Mouse (Mus musculus): ENCODE results near the gene Vsx1. TPM values are rescaled to one million over a fixed set of nuclear protein-coding genes. Genes with fewer than 3 reads are reported as not detected.

The Vsx1 gene
- polyA plus RNA-seq, 1 experiment from 2014 or later, result not detected

DNA sequence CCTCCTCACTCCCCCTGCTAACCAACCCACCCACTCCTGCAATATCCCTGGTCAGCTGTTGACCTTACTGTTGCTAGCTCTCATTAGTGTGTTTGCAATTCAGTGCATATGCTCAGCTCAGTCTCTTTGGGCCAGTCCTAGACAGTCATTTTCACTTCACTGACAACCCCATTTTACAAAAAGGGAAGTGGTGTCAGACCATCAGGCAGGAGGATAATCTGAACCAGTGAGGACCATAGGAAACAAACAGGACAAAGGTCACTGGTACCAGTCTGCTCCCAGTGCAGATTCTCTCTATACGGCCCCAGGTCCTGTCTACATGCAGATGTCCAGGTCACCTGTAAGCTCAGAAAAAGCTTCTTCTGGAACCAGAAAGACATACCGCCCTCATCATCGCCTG lies 33.0 kb downstream of the Vsx1 start:
- peaks cover 3% of the 10 kb centered on the region; the same call in 1 of the 2 replicates for H3K9me3 ChIP-seq
- H3K27ac ChIP-seq, result no peak overlapping the region
- H3K9ac ChIP-seq (replicated peaks), result no peak overlapping the region
- H3K36me3 ChIP-seq, result no peaks in the 10 kb centered on the region
- 86% methylated on average over 3 of the region's 3 CpGs for WGBS
- no peaks in the 10 kb centered on the region for H3K27me3 ChIP-seq
- no peak for ATAC-seq (ENCODE audit: insufficient number of reproducible peaks, insufficient read depth, low FRiP score, low TSS enrichment, low read depth)
- H3K4me1 ChIP-seq (replicated peaks), result peaks cover 5% of the 10 kb centered on the region; the same call in 1 of the 2 replicates
- no peak overlapping the region for H3K4me2 ChIP-seq
- no peak overlapping the region for H3K4me3 ChIP-seq (replicated peaks)

DNA sequence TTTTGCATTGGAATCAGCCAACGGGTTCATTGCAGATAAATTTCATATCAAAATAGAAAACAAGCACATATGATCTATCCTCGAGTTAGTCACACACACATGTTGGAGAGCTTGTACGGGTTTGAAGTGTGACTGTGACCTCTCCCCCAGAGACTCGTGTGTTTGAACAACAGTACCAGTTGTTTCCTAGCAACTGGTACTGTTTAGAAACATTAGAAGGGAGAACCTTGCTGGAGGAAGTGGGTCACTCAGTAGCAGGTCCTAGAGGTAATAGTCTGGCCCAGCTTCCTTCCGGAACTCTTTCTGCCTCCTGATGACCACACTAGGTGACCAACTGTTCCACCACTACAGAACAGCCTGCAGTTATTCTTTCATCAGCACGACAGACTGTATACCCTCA lies 33.9 kb downstream of the Vsx1 start:
- ATAC-seq (ENCODE audit: insufficient number of reproducible peaks, insufficient read depth, low FRiP score, low TSS enrichment, low read depth), result no peak
- H3K27ac ChIP-seq, result no peak overlapping the region
- WGBS, result 80% methylated on average over 6 of the region's 6 CpGs
- H3K36me3 ChIP-seq, result no peaks in the 10 kb centered on the region
- H3K9ac ChIP-seq (replicated peaks), result no peak overlapping the region
- H3K27me3 ChIP-seq, result no peaks in the 10 kb centered on the region
- peaks cover 3% of the 10 kb centered on the region; the same call in 1 of the 2 replicates for H3K9me3 ChIP-seq
- no peak overlapping the region for H3K4me2 ChIP-seq
- H3K4me3 ChIP-seq (replicated peaks), result no peak overlapping the region
- H3K4me1 ChIP-seq (replicated peaks), result peaks cover 10% of the 10 kb centered on the region

DNA sequence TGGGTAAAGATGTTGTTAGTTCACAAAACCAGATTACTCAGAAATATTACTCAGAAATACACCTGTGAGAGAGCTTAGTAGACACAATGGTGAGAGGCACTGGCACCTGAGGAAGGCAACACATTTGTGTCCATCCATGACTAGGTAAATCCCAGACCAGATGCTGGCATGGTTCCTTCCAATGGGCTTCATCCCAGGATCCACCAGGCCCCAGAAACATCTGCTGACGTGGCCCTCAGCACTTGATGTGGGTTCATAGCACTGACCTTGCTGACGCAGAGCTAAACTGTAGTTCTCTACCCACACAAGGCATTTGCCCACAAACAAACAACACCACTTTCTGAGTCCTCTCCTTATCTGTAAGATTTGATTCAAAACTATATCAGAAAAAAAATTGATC lies 34.3 kb downstream of the Vsx1 start:
- Histone ChIP-seq H3K4me3 (replicated peaks) (no peak overlapping the region), H3K27me3 (no peaks in the 10 kb centered on the region), H3K36me3 (no peaks in the 10 kb centered on the region), H3K4me1 (replicated peaks) (peaks cover 11% of the 10 kb centered on the region), H3K9me3 (peaks cover 3% of the 10 kb centered on the region; the same call in 1 of the 2 replicates), H3K9ac (replicated peaks) (no peak overlapping the region), H3K27ac (no peak overlapping the region), H3K4me2 (no peak overlapping the region)
- WGBS, result 87% methylated on average over 2 of the region's 2 CpGs
- no peak for ATAC-seq (ENCODE audit: insufficient number of reproducible peaks, insufficient read depth, low FRiP score, low TSS enrichment, low read depth)

DNA sequence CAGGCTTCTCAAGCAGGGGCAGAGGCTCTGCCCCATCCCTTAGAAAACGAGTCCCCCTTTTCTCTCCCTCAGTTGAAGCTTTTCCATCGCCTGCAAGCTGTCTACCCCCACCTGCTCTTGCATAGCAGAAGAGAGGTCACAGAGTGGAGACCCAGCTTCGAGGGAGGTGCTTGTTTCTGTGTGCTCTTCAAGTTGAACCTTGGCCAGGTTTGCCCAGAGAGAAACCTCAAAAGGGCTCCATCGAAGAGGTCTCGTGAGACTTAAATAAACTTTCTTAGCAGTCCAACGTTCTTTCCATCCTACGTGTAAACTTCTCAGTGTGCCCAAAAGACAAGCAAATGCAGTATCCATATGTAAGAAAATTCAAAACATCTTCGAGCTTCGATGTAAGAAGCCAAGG lies 37.8 kb downstream of the Vsx1 start:
- ATAC-seq (ENCODE audit: insufficient number of reproducible peaks, insufficient read depth, low FRiP score, low TSS enrichment, low read depth), result no peak
- peak overlapping the region; percentile 35; the same call in 1 of the 2 replicates for H3K27ac ChIP-seq
- peaks cover 14% of the 10 kb centered on the region for H3K4me1 ChIP-seq (replicated peaks)
- no peak overlapping the region for H3K9ac ChIP-seq (replicated peaks)
- no peaks in the 10 kb centered on the region for H3K9me3 ChIP-seq
- H3K4me3 ChIP-seq (replicated peaks), result no peak overlapping the region
- WGBS, result 65% methylated on average over 9 of the region's 9 CpGs
- no peaks in the 10 kb centered on the region for H3K27me3 ChIP-seq
- H3K36me3 ChIP-seq, result no peaks in the 10 kb centered on the region
- no peak overlapping the region for H3K4me2 ChIP-seq

DNA sequence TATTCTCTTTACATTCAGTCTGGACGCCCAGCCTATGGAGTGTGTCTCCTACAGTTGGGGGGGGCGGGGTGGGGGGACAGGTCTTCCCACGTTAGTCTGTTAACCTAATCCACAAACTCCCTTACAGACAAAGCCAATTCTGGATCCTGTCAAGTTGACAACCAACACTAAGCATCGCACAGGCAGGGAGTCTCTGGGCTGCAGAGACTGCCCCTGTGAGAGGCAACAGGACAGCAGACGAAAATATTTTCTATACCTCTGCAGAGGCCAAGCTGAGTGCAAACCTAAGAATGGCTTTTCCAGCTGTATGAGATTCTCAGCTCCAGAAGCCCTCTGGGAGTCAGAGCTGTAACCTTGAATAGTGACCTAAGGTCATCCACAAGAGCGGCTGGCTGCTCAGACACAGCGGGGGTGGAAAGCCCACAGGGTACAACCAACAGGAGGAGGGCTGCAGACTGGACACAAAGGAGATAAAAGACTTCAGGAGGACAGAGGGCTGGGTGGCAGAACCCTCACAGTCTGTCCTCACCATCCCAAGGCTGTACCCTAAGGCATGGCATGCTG lies 38.6 kb downstream of the Vsx1 start:
- peak; percentile 54; the same call in 1 of the 2 replicates for ATAC-seq (ENCODE audit: insufficient number of reproducible peaks, insufficient read depth, low FRiP score, low TSS enrichment, low read depth)
- H3K4me2 ChIP-seq, result no peak overlapping the region
- no peak overlapping the region for H3K4me3 ChIP-seq (replicated peaks)
- 8% methylated on average over 7 of the region's 7 CpGs for WGBS
- no peak overlapping the region for H3K9ac ChIP-seq (replicated peaks)
- H3K9me3 ChIP-seq, result no peaks in the 10 kb centered on the region
- H3K27ac ChIP-seq, result peak overlapping the region; percentile 35; the same call in 1 of the 2 replicates
- H3K27me3 ChIP-seq, result no peaks in the 10 kb centered on the region
- H3K4me1 ChIP-seq (replicated peaks), result peaks cover 14% of the 10 kb centered on the region
- no peaks in the 10 kb centered on the region for H3K36me3 ChIP-seq

DNA sequence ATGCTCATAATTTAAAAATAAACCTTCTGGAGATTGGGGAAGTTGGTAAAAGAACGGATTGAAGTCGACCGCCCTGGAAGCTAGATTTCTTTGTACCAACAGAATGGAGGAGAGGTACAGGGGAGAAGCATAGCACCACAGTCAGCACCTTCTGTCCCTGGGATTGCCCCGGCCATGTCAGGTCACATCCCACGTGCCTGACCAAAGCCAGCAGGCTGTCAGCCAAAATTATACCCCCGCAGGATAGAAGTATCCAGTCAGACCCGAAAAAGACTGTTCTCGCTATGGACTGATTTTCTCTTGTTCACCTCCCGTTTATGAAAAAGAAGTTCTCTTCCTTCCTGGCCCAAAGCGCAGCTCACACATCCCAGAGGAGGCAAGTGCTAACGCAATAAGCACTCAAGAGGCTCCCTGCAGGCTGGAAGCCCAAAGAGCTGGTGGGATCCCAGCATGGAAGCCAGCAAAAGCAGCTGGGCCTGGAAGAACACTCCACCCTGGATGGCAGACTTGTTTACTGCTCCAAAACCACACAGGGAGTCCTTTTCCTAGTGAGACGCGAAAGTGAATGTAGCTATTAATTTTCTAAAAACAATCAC lies 40.8 kb downstream of the Vsx1 start:
- Histone ChIP-seq H3K27me3 (no peaks in the 10 kb centered on the region), H3K4me3 (replicated peaks) (no peak overlapping the region), H3K9ac (replicated peaks) (no peak overlapping the region), H3K9me3 (no peaks in the 10 kb centered on the region), H3K4me2 (no peak overlapping the region), H3K4me1 (replicated peaks) (peaks cover 14% of the 10 kb centered on the region), H3K27ac (no peak overlapping the region), H3K36me3 (no peaks in the 10 kb centered on the region)
- no peak for ATAC-seq (ENCODE audit: insufficient number of reproducible peaks, insufficient read depth, low FRiP score, low TSS enrichment, low read depth)
- WGBS, result 55% methylated on average over 13 of the region's 13 CpGs

DNA sequence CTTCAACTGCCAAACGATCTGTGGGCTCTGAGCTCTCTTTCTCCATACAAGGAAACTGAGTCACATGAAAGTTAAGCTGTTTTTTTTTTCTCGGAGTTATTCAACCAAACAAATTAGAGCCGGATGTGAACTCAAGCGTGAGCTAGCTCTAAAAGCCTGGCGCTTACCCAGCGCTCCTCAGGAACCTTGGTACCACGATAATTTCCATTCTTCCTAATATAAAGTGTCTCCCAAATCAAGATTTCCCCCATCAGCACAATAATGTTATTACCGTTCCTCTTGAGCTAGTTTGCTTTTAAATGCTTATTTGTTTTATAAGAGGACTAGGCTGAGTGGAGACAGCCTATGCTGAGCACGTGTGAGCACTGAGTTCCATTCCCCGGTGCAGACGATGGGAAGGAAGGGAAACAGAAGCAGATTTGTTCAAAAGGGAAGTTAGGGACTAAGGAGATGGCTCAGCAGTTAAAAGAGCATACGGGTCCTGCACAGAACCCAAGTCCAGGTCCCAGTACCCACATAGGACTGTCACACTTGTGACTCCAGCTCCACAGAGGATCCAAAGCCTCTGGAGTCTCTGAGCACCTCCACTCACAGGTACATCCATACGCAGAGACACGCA lies 41.4 kb downstream of the Vsx1 start:
- Histone ChIP-seq H3K9me3 (no peaks in the 10 kb centered on the region), H3K36me3 (no peaks in the 10 kb centered on the region), H3K4me1 (replicated peaks) (peaks cover 14% of the 10 kb centered on the region), H3K27ac (no peak overlapping the region), H3K27me3 (no peaks in the 10 kb centered on the region), H3K9ac (replicated peaks) (no peak overlapping the region), H3K4me3 (replicated peaks) (no peak overlapping the region), H3K4me2 (no peak overlapping the region)
- 87% methylated on average over 14 of the region's 14 CpGs for WGBS
- ATAC-seq (ENCODE audit: insufficient number of reproducible peaks, insufficient read depth, low FRiP score, low TSS enrichment, low read depth), result no peak

DNA sequence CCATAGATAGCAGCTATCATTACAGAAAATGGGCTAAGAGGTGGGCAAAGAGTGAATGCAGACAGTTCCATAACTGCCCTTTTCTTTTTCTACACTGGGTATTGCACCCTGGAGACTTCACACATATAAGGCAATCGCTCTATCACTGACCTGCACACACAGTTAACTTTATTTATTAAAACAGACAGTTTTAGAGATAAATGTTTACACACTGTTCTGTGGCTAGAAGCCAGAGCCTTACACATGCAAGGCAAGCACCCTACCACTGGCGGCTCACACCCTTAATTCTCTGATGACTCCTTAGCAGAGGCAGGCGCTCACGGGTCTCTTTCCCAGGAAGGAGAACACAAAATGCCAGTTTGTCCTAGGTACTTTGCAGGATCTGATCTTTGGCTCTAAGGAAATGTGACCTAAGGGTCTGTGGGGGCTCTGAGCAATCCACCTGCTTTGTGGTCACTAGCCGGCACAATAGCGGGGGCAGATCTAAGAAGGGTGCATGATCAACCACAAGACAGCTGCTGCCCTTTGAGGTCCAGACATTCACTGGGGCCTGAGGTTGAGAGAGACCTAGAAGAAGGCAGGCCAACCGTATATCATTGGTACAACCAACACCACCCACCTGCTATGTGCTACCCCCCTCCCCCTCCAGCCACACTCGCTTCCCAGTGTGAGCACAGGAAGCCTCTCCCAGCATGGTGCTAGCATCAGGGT lies 42.6 kb downstream of the Vsx1 start:
- Histone ChIP-seq H3K4me1 (replicated peaks) (peaks cover 14% of the 10 kb centered on the region), H3K4me2 (no peak overlapping the region), H3K27me3 (no peaks in the 10 kb centered on the region), H3K36me3 (no peaks in the 10 kb centered on the region), H3K9ac (replicated peaks) (no peak overlapping the region), H3K27ac (no peak overlapping the region), H3K9me3 (no peaks in the 10 kb centered on the region), H3K4me3 (replicated peaks) (no peak overlapping the region)
- ATAC-seq (ENCODE audit: insufficient number of reproducible peaks, insufficient read depth, low FRiP score, low TSS enrichment, low read depth), result no peak
- 78% methylated on average over 8 of the region's 8 CpGs for WGBS

DNA sequence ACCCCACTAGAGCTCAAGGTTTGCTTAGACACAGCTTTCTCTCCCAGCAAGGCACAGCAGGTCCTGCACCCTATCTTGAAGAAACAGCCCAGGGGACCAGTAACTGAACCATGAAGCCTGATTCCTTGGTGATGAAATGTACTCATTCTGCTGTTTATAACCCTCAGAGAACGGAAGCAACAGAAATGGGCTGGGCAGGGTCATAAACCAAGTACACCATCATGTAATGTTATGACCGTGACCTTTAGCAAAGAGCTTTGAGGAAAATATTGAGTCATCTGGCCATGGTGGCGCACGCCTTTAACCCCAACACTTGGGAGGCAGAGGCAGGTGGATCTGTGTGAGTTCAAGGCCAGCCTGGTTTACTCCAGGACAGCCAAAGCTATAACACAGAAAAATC lies 43.9 kb downstream of the Vsx1 start:
- no peak overlapping the region for H3K27ac ChIP-seq
- no peak for ATAC-seq (ENCODE audit: insufficient number of reproducible peaks, insufficient read depth, low FRiP score, low TSS enrichment, low read depth)
- WGBS, result 89% methylated on average over 4 of the region's 4 CpGs
- H3K27me3 ChIP-seq, result no peaks in the 10 kb centered on the region
- no peak overlapping the region for H3K9ac ChIP-seq (replicated peaks)
- peaks cover 4% of the 10 kb centered on the region; the same call in 1 of the 2 replicates for H3K4me1 ChIP-seq (replicated peaks)
- no peaks in the 10 kb centered on the region for H3K9me3 ChIP-seq
- H3K36me3 ChIP-seq, result no peaks in the 10 kb centered on the region
- H3K4me3 ChIP-seq (replicated peaks), result no peak overlapping the region
- H3K4me2 ChIP-seq, result no peak overlapping the region

DNA sequence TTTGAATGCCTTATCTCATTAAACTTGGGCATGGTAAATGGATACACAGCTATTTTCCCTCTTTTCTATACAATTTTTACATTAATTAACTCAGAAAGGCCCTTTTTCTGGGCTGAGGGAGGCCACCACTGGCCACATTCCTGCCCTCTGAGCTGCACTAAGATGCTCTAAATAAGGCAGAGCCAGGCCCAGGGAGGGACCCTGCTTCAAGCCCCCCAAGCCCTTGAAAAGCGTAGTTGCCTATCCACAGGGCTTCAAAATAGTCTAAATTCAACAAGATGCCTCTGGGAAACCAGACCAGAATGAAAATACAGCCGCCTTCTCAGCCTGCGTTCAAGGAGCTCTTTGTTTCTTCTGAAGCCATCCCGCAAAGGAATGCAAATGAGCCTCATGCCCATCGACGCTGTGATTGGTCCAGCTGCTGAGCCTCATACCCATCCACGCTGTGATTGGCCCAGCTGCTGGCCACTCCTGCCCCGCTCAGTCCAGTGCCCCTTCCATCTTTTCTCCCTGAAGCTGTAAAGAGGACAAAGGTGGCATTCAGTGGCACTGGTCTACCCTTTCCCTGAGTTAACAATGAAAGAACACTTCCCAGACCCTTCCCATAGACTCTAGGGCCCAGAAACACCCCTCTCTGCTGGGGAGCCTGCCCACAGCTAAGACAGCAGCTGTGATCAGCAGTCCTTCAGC lies 45.3 kb downstream of the Vsx1 start:
- H3K27ac ChIP-seq, result no peak overlapping the region
- no peak for ATAC-seq (ENCODE audit: insufficient number of reproducible peaks, insufficient read depth, low FRiP score, low TSS enrichment, low read depth)
- no peaks in the 10 kb centered on the region for H3K9me3 ChIP-seq

DNA sequence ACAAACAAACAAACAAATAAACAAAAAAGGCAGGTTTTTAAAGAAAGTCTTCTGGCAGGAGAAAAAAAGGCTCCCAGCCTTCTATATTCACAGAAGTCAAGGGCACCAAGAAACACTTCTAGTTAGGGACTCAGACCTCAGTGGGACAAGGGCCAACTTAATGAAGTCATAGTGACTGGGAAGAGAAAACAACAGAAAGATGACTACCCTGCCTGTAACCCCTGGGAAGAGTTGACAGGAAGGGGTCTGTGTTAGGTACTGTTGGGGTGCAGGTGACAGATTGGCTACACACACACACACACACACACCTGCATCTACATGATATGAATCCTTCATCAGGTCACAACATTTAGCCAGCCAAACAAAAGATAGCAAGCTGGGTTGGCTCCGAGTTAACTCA lies 46.0 kb downstream of the Vsx1 start:
- Histone ChIP-seq H3K9me3 (no peaks in the 10 kb centered on the region), H3K27ac (no peak overlapping the region)
- 88% methylated on average over 1 of the region's 1 CpGs for WGBS

More for the DNA sequence above, 45.3 kb downstream of the Vsx1 start:
- H3K9ac ChIP-seq (replicated peaks), result no peak overlapping the region
- H3K36me3 ChIP-seq, result no peaks in the 10 kb centered on the region
- H3K27me3 ChIP-seq, result no peaks in the 10 kb centered on the region
- H3K4me3 ChIP-seq (replicated peaks), result no peak overlapping the region
- H3K4me2 ChIP-seq, result no peak overlapping the region
- no peaks in the 10 kb centered on the region for H3K4me1 ChIP-seq (replicated peaks)
- 80% methylated on average over 8 of the region's 8 CpGs for WGBS

More for the DNA sequence above, 46.0 kb downstream of the Vsx1 start:
- no peak overlapping the region for H3K4me3 ChIP-seq (replicated peaks)
- no peak overlapping the region for H3K9ac ChIP-seq (replicated peaks)
- no peak for ATAC-seq (ENCODE audit: insufficient number of reproducible peaks, insufficient read depth, low FRiP score, low TSS enrichment, low read depth)
- no peaks in the 10 kb centered on the region for H3K27me3 ChIP-seq
- H3K4me2 ChIP-seq, result no peak overlapping the region
- no peaks in the 10 kb centered on the region for H3K36me3 ChIP-seq
- H3K4me1 ChIP-seq (replicated peaks), result no peaks in the 10 kb centered on the region

All from limb, embryonic 12.5 days (tissue).